Mouse (Mus musculus): ENCODE data around the gene Vasn. TPM values are rescaled to one million over a fixed set of nuclear protein-coding genes. Genes with fewer than 3 reads are reported as not detected.
A peak's percentile ranks its signal among the peaks of the same experiment; 100 is the strongest.

The Vasn gene
- total RNA-seq, 1 experiment from 2014 or later, result 9.3 TPM

DNA sequence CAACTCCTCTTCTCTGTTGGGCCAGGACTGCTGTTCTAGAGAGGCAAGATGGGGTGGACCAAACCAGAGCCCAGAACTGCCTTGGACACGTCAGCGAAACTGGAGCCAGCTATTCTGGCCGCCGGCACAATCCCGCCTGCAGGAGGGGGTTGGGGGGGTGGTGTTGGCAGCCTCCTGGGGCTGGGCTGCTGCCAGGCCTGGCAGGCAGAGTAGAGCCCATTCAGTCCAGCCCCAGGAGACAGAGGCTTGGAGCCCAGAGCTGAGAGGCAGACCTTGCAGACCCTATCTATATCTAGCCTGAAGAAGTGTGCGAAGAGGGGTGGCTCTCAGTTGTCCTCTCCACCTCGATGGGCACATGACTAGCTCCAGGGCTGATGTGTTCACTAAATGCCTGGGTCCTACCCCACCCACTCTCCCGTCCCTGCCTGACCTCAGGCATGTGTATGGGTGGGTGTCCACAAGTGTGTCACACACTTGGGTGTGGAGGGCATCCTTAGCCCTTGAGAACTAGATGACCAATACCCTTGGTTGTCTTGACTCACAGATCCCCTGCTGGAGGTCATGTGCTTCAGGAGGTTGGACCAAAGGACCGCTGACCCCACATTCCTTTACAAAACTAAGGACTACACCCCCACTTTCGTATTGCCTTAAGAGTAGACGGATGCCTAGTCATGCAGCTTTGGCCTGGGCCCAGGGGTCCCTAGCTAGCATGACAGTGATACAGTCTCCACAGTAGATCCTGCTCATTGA lies 4.1 kb downstream of the Vasn start:
- DNase-seq, result peak; percentile 86

DNA sequence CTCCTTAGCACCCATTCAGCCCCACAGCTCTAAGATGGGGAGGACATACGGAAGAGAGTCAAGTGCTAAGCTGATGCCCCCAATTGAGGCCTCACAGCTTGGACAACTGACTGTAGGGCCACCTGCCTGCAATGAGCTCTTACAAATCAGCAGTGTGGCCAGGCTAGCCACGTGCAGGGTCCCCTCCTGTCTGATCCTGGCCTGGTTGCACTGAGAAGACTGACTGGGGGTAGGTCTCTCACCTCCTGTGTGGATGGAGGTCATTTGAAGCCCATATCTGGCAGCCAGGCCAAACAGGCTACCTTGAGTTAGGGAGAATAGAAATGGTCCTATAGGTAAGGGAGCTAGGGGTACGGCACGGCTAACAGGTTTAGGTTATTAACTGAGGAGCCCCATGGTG lies 6.1 kb downstream of the Vasn start:
- DNase-seq, result no peak

DNA sequence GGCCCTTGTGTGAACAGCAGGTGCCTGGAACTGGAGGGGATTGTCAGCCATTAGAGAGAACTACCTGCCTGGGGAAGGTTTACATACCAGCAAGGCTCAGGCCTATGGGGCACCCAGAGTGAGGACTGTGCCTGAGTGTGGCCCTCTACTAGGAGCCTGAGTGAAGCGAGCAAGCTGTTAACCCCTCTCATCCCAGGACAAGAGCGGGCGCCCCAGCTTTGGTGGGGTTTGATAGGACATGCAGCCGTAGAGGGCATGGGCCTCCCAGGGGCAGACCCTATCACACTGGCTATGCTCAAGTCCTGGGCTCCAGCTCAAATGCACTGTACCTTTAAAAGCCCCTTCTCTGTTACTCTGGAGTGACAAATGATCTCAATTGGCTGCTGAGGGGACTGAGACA lies 7.1 kb downstream of the Vasn start:
- no peak for DNase-seq

DNA sequence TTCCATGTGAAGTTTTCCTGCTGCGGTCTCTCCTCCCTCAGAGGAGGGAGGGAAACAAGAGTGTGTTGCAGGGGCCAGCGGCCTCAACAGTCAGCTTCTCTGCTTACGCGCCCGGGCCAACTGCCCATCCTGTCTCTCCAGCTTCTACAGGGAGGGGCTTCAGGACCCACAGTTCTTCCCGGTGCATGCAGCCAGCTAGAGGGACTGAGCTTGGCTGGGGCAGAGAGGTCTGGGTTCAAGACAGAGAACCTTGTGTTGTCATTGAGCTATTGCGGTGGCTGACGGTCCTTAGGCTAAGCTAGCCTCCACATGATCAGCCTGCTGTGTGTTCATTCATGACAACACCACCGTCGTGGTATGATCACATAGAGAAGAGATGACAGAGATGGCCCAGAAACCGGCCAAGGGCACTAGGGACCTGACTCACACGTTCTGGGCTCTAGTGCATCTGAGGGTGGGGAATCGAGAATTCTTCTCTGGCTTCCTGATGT lies 8.0 kb downstream of the Vasn start:
- peak; percentile 47 for DNase-seq

DNA sequence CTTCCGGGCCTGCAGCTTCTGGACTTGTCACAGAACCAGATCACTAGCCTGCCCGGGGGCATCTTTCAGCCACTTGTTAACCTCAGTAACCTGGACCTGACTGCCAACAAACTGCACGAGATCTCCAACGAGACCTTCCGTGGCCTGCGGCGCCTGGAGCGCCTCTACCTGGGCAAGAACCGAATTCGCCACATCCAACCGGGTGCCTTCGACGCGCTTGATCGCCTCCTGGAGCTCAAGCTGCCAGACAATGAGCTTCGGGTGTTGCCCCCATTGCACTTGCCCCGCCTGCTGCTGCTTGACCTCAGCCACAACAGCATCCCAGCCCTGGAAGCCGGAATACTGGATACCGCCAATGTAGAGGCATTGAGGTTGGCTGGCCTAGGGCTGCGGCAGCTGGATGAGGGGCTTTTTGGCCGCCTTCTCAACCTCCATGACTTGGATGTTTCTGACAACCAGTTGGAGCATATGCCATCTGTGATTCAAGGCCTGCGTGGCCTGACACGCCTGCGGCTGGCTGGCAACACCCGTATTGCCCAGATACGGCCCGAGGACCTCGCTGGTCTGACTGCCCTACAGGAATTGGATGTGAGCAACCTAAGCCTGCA lies 8.8 kb downstream of the Vasn start:
- DNase-seq, result no peak

DNA sequence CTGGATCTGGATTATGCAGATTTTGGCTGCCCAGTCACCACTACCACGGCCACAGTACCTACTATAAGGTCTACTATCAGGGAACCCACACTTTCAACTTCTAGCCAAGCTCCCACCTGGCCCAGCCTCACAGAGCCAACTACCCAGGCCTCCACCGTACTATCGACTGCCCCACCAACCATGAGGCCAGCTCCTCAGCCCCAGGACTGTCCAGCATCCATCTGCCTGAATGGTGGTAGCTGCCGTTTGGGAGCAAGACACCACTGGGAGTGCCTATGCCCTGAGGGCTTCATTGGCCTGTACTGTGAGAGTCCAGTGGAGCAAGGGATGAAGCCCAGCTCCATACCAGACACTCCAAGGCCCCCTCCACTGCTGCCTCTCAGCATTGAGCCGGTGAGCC lies 9.5 kb downstream of the Vasn start:
- DNase-seq, result no peak

DNA sequence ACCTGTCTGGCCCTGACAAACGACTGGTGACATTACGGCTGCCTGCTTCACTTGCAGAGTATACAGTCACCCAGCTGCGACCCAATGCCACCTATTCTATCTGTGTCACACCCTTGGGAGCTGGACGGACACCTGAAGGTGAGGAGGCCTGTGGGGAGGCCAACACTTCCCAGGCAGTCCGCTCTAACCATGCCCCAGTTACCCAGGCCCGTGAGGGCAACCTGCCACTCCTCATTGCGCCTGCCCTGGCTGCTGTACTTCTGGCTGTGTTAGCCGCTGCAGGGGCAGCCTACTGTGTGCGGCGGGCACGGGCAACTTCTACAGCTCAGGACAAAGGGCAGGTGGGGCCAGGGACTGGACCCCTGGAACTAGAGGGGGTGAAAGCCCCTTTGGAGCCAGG lies 10.0 kb downstream of the Vasn start:
- no peak for DNase-seq

DNA sequence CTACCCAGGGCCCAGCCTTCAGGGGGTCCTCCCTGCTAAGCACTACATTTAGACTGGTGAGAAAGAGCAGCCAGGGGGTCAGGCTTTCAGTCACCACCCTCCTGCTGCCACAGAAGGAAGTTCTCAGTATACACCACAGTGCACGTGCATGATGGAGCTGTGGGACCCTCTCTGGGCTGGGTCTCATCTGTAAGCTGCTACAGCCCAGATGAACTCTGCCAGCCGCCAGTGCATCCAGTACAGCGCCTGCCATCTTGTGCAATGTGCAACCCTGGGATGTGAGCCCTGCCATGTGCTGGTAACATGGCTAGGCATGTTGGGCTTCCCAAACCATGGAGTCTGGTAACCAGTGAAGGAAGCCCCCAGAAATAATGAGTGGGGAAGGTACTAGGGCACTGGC lies 10.4 kb downstream of the Vasn start:
- DNase-seq, result no peak

DNA sequence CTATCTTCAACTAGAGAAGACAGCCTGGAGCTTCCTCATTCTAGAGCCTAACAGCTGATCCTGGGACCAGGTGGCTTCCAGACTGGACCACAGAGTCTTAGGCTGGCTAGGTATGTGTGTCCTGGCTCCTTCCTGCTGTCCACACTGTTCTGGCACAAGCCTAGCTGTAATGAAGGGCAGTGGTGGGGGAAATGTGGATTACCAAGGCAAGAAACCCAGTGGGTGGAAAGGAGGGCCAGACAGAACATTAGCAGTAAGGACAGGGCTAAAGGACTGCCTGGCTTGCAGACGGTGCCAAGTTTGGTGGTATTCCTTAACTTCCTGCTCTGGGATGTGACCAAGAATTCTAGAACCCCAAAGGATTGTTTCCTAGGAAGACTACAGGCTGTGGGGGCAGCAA lies 11.3 kb downstream of the Vasn start:
- no peak for DNase-seq

DNA sequence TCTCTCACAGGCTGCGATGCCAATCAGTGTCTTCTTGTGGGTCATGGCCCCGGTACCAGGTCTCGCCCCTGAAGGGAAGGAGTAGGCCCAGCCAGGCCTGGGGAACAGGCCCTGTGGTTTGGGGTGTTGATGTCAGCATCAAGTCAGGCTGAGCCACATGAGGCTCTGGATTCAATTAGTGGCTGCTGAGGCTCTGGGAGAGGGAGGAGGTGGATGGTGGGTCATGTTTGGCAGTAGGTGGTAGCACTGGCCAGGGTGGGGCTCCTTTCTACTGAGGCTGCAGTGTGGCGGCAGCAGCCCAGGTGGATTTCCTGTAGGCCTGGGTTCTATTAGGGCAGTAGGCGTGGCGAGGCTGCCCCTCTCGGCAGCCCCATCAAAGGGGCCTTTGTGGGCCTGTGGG lies 11.9 kb downstream of the Vasn start:
- DNase-seq, result no peak

DNA sequence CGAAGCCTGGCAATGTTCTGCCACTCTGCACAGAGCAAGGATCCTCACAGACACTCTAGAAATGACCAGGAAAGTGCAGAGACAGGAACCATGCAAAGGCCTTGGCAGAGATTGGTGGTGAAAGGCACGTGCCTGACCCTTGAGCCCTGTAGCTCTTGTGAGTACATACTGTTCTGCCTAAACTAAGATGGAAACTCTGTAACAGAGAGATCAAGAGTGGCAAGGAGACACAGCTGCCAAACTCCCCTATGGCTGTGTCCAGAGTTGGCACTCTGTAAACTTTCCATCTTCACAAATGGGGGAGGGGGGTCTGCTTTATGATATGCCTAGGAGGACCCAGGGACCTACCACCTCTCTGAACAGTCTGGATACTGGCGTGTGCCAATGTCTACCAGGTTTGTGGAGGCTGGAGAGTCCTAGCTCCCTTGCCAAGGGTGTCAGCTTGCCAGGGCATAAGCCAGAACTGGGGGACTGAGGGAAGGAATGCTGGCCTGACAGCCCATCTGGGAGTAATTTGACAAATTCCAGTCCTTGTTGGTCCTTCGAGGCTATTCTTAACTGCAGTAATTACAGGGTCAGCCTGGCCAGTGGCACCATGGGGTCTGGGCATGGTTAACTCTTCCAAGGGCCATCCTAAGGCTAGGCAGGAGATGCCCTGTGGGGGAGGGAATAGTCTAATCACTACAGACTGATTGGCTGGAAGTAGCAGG lies 13.1 kb downstream of the Vasn start:
- no peak for DNase-seq

DNA sequence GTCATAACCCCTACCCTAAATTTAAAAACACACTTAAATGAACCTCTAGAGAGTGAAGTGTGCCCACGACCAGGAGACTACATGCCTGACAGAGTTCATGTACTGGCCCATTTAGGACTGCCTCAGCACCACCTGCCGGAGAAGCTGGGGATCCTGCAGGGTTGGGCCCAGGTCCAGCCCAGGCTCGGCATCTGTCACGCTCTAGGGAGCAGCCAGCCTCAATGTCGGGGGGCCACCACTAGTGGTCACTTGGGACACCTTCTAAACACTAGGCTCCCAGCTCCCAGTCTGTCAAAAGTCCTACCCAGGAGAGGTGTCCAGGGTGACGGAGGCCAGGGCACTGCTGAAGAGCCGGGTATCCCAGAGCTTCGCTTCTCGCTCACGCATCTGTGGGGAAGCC lies 15.0 kb downstream of the Vasn start:
- no peak for DNase-seq

DNA sequence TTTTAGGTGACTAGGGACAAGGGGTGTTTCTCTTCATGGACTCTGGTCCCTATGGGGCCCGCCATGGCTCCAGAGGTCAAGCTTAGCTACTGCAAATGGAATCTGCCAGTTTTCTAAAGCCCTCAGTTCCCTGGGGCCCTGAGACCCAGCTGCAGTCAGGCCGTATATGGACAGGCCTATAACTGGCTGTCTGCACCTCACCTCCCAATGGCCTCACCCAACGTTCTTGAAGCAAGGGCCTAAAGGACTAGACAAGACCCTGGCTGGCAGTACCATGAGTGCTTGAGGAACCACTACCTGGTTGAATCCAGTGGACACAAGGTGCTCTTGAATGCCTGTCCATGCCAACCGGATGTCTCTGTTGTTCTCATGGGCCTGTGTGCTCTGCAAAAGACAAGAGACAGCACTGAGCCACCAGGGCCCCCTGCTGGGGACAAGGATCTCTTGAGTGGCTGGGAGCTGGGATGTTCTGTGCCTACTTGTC lies 15.6 kb downstream of the Vasn start:
- no peak for DNase-seq

DNA sequence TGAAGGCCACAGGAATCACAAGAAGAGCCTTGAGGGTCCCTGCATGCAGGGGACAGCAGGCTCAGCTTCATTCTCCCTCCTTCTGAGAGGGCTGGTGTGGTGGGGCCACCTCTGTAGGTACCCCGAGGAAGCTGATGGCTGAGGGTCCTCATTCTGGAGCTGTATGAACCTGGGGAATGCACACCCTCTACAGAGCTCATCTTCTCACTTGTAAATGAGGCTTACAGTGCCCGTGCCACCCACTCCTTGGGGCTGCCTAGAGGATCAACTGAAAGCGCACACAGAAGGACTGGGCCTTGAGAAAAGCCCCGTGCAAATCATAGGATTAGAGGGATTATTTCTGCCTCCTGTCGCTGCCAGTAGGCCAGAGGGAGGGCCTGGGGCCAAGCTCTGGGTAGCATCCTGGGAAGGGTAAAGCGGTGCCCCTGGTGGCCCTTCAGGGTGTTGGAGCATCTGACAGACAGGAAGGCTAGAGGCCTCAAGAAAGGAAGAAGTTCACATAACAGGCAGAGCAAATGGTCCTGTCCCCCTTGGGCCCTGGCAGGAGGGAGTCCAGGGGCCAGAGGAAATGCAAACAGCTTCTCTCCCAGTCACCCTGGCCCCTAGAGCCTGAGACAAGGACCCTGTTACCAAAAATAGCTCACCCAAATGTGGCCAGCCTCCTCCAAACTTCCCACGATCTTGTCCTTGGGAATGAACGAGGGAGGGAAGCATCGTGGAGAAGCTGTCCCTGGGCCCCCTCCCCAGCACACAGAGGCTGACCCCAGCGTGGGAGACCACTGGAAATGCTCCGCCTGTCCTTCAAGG lies 16.2 kb downstream of the Vasn start:
- no peak for DNase-seq

DNA sequence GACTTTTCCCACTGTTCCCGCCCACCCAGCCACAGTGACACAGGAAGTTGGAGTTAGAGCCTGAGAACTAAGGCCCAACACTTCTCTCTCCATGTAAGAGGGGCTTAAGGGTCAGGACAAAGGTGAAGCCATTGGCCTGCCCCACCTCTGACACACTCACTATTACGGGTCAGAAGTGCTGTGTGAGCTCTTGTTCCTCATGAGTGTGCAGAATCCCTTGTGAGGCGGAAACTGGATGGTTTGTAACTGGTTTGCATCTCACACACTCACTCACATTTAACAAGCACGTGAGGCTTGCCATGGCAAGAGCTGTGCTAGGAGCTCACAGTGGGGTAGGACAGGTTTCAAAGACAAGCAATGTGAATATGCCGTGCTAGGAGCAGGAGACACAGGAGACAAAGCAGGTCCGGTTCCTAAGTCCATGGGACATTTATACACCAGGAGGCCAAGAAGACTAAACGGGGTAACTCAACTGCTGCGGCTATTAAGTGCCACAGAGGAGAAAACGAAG lies 16.9 kb downstream of the Vasn start:
- no peak for DNase-seq

DNA sequence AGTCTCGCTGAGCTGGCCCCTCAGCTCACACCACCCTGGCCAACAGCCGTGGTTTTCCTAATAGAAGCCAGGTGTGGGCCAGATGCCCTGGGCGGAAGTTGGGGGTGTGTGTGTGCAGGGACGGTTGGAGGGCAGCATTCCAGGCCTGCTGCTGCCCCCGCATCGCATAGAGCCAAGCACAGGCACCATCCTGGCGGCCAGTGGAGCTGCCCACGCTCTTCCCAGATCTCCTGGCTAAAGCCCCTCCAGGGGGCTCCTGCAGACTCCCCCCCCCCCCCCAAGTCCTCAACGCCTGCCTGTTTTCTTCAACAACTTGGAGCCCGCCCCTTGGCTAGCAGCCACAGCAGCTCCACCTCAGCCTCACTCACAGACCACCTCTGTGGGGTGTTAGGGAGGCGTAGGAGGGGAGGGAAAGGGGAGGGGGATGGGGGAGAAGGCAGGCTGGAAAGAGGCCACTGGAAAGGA lies 19.1 kb downstream of the Vasn start:
- DNase-seq, result no peak

DNA sequence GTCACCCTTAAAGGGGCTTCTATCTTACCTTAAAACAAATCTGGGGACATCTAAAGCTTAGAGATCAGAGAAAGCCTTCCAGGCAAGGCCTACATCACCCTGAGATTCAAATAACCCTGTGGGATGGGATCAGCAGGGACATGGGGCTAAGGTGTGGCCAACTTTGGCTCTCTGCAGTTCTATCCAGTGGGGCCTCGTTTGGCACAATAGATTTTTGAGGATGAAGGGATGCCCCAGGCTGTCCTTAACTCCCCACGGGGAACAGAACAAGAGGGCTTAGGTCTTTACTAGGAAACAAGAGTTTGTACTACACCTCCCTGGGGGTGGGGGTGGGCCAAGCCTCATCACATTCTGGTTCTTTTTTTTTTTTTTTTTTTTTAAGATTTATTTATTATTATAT lies 19.6 kb downstream of the Vasn start:
- DNase-seq, result no peak

DNA sequence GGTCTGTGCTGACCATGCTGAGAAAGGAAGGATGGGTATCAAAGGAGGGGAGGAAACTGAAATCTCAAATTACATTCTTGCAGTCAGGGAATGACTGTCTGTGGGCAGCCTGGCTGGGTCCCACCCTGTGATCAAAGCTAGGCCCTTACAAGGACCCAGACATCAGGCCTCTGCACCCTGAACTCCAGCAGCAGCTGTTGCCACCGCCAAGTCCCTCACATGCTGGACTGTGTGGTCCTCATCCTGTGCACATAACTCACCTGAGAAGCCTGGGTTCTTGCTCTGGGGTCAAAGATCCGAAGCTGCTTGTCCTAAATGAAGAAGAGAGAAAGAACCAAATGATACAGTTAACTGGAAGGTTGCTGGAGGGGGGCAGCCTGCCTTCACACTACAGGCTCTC lies 21.9 kb downstream of the Vasn start:
- DNase-seq, result no peak

DNA sequence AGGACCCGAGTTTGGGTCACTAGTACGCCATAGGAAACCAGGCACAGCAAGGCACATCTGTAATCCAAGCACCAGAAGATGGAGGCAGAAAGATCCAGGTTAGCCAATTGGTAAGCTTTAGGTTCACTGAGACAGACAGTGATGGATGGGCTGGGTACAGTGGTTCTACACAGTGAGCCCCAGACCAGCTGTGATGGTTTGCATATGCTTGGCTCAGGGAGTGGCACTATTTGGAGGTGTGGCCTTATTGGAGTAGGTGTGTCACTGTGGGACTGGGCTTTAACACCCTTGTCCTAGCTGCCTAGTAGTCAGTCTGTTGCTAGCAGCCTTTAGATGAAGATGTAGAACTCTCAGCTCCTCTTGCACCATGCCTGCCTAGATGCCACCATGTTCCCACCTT lies 24.1 kb downstream of the Vasn start:
- no peak for DNase-seq

DNA sequence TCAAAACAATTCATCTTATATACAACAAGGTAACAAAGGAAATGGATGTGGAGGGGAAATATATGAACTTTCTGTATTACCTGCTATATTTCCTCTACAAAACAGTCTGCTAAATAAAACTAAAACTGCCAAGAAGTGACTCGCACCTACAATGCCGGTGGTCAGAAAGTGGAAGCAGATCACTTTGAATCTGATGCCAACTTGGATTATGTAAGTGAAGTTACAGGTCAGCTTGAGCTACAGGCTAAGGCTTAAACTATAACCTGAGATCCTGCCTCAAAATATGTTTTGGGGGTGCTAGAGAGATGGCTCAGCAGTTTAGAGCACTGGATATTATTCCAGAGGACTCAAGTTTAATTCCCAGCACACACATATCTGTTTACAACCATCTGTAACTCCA lies 26.0 kb downstream of the Vasn start:
- no peak for DNase-seq

DNA sequence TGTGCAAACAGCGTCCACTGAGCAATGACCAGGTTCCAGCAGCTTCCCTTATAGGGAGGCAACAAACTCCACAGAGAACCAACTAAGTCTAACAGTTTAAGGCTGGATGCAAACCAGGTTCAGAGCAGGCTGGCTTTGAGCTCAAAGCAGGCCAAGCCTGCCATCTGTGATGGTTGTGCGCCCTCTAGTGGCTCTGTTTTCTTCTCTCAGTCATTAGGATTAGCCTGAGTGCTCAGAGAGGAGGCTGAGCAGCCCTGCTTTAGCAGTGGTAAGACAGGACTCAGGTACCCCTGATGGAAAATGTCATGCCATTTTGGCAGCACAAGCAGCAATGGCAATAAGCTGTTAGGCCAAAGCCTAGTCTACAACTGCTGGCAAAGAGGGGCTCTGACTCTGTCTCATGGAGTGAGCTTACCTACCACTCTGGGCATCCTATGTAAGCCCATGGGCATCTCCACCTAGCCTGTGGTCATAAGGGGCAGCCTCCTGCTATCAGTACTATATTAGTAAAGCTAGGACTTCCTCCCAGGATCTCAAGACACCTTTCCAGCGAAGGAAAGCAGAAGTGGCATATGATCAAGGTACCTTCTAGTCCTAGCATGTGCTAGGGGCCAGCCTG lies 27.6 kb downstream of the Vasn start:
- peak; percentile 82 for DNase-seq

DNA sequence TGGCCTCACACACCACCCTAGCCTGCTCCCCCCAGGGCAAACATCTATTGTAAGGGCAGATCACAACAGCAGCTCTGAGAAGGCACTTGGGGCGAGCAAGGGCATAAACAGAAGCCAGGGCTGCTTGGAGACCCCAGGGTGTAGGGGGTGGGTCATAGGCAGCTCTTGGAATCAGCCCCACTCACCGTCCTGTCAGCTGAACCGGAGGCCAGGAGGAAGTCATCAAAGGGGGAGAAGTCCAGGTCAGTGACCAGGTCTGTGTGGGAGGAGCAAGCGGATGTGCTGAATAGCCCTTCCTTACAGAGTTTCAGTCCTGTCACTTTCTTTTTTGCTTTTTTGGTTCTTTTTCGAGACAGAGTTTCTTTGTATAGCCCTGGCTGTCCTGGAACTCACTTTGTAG lies 30.6 kb downstream of the Vasn start:
- no peak for DNase-seq
